Mouse (Mus musculus) embryonic fibroblast, embryonic 13.5 days (primary cell): ENCODE data around the gene Qrfp.

Experiments
- CTCF ChIP-seq: IDR thresholded peaks from 2 replicates; pipeline ENCODE4 v1.5.1; 2011; ENCODE audit warnings: mild to moderate bottlenecking, control low read depth, low read length, moderate library complexity, borderline replicate concordance; ENCODE audit not compliant: insufficient read depth
- POLR2A ChIP-seq: IDR thresholded peaks from 2 replicates; pipeline ENCODE4 v1.6.1; 2011; ENCODE audit warnings: low read depth, mild to moderate bottlenecking, control low read depth, low read length, moderate library complexity

DNA sequence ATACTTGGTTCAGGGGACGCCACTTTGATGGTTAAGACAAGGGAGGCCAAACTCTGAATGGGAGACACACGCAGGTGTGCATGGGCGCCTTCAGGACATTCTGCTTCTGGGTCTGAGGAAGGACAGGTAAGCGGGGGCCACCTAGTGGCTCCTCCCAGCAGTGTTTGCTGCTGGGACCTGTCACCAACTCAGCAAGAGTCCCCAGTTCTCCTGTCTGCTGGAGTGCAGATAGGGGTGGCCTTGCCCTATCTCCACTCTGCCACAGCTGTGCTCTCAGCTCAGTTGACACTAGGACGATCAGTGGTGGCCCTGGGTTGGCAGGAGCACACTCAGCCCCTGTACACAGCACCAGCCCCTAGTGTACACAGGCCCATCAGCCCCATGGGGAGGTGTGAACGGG, 37.5 kb upstream of the Qrfp start:
- TF ChIP-seq CTCF (0 out of 2 replicates have a peak, but pooled peaks have one; percentile 18), POLR2A (no peak)
